Mouse (Mus musculus) thymus, postnatal 36 days (tissue): ENCODE results near the gene Nup85.
"Not testable (repeated sequence)": the region's sequence is repeated elsewhere in the genome, so short reads cannot be mapped to it uniquely, and the experiment has no call there.

Source experiments
- DNase-seq, 2 experiments: peaks; one replicate each; pipeline ENCODE4 v3.0.0; 2022; ENCODE audit warnings: mixed read lengths in 2 of 2

Gene Nup85

DNA sequence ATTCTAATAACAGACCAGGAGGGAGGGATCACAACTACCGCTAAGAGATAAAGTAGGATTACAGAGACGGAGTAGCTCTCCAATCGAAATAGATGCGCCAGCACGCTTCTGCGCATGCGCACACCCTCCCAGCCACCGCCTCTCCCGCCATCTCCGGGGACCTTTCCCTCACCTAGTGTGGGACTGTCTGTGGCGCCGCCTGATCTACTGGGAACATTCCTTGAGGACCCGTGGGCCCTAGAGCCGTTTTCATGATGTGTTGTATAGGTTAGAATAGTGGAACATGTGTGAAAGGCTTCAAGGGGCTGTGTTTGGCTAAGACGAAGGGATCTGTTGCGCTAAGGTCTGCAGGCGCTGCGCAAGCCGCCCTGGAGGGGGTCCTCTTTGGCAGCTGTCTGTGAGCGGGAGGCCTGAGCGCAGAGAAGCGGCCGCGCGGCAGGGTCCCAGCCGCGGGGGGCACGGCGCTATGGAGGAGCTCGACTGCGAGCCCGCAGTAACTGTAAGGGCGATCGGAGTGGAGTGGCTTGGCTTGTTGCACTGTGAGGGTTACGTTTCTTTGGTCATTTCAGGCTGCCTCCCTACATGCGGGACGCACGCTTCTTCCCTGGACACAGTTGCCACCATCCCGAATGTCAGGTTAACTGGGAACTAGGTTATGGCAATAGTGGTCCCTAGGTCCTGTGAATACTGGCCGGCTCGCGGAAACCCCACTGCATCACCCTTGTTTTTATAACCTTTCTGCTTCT, at the start of gene Nup85:
TSS of gene Nup85 (plus strand) at position 371 of the 746 bp plus-strand sequence.
- DNase-seq, result peak; percentile 96 to 97

DNA sequence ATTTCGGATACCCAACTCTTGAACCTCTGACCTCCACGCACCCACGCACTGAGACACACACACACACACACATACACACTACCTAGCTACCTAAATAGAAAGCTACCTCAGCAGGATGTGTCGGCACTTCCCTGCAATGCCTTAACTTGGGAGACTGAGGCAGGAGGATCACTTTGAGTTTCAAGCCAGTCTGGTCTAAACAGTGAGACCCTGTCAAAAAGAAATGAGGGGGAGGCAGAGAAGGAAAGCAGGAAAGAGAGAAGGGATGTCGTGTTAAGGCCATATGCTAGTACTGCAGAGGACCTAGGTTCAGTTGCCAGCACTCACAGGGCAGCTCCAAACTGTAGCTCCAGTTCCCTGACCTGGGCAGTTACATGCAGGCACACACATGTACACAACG, 49.2 kb upstream of the Nup85 start:
- no peak for DNase-seq

DNA sequence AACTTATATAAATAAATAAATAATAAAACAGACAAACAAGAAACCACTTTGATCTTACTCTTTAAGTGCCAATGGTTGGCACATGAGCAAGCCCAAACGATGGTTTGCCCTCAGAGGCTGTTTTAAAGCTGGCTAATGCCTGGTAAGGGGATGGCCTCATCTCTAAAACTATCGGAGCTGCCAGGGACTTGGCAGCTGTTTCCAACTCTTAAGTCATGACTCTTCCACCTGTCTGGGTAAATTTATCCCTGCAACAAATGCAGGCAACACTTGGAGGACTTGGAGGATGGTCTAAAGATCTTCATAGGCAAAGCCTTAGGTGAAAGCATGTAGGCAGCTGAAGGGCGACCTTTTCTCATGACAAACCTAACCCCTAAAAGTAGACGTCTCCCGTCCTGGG, 47.3 kb upstream of the Nup85 start:
- no peak for DNase-seq

DNA sequence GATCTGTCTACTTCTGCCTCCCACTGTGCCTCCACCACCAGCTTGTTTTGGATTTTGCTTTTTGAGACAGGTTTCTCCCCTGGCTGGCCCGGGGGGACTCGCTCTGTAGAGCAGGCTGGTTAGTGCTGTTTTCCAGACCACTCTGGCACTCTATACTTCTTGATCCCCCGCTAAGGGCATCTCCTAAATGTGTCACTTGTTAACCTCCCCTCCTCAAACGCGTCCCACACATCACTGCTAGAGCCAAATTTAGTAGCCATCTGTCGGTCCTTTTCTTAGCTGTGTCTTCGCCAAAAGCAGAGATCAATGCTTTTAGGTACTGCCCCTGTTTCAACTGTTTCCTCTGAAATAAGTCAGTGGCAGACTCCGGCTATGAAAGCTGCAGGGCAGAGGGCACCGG, 45.5 kb upstream of the Nup85 start:
- no peak for DNase-seq

DNA sequence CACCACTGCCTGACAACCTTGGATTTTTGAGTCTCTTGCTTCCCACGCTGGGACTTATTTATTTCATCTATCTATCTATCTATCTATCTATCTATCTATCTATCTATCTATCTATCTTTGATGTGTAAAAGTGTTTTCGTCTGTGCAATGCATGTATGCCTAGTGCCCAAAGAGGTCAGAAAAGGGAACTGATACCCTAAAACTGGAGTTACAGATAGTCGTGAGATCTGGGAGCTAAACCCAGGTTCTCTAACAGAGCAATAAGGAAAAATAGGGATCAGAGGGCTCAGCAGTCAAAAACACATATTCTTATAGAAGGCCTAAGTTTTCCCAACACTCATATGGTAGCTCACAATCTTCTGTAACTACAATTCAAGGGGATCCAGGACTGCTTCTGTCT, 44.7 kb upstream of the Nup85 start:
- no peak for DNase-seq

DNA sequence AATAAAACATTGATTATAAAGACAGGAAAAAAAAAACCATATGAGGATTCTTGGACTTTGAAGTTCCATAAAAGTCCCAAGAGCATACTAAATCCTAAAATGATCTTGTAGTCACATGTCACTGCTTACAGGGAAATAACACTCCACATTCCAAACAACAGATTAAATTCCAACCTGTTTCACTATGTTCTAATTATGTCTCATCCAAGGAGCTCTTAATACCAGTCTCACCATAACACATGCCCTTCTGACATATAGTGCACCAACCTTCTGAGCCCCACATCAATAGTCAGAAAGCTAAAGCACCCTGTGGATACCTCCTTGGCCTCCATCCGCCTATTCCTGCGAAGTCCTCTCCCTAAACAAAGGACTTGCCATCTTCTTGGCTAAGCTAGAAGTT, 44.0 kb upstream of the Nup85 start:
- no peak for DNase-seq

DNA sequence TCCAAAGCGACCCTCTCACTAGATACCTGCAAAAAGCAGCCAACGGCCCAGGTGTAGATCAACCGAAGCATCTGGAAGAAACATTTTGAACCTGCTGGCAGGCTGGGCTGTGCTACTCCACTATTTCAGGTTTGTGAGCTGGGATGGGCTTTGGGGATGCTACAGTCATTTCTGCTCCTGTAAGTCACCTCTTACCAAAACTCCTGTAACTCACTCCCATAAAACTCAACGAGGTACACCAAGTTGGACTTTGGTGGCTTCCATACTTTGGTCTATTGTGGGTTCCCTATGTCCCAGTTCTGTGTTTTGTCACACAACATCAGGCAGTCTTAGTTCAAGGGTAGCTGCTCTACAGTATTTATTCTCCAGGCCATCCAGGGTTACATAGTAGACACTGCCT, 43.2 kb upstream of the Nup85 start:
- no peak for DNase-seq

DNA sequence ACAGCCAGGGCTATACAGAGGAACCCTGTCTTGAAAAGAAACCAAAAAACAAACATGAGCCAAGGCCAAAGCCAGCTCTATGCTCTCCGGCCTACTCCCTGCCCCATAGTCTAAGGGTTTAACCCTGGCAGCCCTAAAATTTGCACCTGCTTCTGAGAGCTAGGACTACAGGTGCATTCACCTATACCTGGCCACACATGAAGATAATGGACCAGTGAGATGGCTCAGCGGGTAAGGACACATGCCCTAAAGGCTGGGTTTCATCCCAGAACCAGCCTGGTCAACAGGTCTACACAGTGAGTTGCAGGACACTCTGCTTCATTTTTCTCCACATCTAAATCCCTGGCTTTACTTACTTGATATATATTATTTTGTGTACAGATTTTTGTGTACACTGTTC, 42.0 kb upstream of the Nup85 start:
- DNase-seq, result no peak

DNA sequence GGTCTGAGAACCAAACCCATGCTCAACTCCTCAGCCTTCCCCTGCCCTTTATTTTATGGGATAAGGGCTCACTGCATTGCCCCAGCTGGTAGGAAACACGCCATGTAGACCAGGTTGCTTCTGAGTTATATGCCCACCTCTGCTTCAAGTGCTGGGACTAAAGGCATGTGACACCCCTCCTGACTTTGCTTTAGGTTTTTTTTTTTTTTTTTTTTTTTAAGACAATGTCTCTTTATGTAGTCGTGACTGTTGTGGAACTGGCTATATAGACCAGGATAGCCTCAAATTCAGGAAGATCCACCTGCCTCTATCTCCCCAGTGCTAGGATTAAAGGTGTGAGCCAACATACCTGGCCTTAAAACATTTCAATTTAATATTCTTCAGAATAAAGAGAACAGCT, 41.5 kb upstream of the Nup85 start:
- no peak for DNase-seq

DNA sequence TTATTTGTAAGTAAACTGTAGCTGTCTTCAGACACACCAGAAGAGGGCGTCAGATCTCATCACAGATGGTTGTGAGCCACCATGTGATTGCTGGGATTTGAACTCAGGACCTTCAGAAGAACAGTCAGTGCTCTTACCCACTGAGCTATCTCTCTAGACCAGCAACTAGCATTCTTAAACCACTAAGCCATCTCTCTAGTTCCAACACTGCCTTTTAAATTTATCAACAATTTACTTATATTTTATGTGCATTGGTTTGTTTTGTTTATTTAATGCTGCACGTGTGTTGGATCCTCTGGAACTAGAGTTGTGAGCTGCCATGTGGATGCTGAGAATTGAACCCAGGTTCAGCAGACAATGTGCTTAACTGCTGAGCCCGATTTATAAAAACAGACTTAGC, 37.8 kb upstream of the Nup85 start:
- not testable (repeated sequence) for DNase-seq

DNA sequence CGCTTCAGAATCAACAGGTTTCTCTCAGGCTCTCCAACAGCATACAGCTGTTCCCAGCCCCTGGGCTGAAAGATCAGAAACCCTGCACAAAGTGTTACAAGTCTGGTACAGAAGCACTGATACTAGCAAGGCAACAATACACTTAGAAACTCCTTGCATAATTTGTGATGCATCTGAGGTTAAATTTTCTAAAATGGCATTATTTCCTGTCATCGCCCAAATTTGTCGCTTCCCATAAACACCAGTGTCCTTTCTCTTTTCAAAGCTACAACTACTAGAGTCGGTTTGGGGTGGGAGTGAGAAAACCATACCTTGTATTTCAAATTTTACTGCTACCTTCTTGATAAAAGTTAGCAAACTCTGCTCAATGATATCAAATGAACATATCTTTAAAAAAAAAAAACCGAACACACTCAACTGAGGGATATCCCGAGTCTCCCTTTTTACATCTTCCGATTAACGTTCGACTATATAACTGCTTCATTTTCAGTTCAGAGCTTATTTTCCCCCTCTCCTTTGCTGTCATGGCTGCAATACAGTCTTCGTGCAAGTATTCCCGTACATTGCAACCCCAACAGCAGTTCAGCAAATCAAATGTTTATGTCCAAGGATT, 29.4 kb upstream of the Nup85 start:
- DNase-seq, result no peak

DNA sequence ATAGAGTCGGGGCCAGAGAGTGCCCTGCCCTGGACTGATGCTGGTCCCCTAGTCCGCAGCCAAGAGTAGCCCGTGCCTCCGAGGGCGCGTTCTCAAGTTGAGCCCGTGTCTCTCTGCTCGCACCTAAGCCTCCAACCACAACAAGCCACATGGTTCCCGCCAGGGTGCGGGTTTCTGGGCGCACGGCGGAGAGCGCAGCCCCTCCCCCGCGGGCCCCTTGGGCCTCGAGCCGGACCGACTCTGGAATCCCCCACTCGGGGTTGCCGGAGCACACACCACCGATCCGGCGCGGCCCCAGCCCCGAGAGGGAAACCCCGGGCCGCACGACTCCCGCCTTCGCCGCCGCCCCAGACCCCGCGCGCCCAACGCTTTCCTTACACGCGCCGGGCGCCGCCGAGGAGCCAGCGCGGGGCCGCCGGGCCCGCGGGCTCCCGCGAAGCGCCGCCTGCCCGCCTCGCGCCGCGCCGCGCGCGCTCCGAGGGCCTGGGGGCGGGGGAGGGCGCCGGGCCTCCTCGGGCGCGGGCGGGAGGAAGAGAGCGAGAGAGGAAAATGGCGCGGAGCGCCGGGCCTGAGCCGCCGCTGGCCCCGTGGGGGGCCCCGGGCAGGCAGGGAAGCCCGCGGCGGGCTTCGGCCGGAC, 28.7 kb upstream of the Nup85 start:
- DNase-seq, result peak; percentile 78 to 82

DNA sequence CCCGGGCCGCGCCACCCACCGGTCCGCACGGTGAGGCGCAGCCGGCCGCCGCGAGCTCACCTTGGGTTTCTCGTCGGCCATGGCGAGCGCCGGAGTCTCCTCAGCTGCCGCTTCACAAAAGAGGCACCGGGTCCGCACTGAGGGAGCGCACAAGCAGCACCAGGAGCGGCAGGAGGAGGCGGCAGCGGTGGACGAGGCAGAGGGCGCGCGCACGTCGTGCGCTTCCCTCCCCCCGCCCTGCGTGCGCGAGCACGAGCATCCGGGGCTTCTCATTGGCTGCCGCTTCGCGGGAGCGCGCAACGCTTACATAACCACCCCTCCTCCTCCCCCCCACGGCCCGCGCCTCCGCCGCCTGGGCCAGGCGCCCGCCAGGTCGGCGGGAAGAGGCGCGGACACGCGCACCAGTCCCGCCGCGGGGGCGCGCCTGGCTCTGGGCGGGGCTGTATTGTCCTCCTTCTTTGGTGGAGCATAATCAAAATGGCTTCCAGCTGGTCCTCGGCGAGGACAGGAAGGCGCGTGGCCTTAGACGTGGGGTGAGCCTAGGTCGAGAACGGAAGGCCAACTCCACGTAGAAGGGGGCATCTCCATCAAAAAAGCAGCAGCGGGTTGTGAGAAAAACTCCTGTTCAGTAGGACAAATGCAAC, 28.1 kb upstream of the Nup85 start, which contains the start of gene Sumo2:
TSS of gene Sumo2 (minus strand) at position 239 of the 644 bp plus-strand sequence.
- DNase-seq, result peak; percentile 99

DNA sequence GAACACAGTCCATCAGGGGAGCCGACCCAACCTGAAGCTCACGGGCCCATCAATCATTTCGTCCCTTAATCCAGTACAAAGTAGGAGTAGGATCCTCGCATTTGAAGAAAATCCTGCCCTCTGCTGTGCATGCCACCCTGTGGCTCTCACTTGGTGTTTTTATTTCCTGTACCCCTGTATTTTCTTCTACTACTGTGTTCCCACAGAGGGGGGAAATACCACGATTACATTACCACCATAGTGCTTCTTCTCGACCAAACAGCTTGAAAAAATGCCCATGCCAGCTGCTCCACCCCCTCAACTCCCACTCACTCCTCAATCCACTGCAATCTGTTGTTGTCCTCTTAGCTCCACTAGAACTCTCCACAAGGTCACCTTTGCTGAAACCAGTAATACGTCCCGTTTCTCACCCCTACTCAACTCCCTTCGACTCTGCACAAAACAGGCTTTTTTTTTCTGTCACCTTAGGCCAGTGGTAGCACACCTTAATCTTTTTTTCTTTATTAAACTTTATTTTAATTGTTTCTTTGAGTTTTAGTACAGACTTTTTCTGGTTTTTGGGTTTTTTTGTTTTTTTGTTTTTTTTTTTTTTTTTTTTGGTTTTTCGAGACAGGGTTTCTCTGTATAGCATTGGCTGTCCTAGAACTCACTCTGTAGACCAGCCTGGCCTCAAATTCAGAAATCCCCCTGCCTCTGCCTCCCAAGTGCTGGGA, 27.2 kb upstream of the Nup85 start:
- DNase-seq, result peak; percentile 28 to 48

DNA sequence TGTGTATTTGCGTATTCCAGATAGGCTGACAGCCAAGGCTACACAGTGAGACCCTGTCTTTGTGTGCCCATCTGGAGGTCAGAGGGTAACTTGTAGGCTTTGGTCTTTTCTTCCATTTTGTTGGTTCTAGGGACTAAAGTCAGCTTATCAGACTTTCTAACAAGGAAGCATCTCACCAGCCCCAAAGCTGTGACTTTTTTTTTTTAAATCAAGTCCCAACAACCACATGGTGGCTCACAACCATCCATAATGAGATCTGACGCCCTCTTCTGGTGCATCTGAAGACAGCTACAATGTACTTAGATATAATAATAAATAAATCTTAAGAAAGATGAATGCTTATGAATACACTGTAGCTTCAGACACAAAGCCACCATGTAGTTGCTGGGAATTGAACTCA, 26.2 kb upstream of the Nup85 start:
- DNase-seq, result no peak

DNA sequence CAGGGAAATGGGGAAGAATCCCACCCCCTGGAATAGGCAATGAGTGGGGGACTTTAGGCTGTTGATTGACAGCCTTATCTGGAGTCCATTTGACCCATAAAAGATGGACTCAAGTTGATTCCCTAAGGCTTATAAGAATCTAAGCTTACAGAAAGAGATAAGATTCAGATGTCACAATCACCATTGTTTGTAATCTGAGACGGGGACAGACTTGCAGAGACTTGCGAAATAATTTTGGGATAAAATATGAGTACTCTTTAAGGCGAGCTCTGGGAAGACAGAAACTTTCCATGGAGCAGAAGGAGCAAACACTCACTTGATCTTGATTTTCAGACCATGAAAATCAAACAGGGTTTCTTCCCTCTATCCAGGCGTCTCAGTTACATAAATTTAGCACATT, 20.7 kb upstream of the Nup85 start:
- no peak for DNase-seq

DNA sequence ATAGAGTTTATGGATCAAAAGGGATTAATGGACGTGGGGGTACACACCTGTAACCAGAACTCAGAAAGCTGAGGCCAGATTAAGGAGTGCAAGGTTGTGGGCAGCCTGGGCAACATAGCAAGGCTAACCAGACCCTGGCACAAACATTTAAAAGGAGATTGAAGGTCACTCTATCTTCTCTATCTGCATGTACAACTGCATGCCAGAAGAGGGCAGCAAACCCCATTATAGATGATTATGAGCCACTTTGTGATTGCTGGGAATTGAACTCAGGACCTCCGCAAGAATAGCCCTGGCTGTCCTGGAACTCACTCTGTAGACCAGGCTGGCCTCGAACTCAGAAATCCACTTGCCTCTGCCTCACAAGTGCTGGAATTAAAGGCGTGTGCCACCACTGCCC, 11.5 kb upstream of the Nup85 start:
- DNase-seq, result no peak

DNA sequence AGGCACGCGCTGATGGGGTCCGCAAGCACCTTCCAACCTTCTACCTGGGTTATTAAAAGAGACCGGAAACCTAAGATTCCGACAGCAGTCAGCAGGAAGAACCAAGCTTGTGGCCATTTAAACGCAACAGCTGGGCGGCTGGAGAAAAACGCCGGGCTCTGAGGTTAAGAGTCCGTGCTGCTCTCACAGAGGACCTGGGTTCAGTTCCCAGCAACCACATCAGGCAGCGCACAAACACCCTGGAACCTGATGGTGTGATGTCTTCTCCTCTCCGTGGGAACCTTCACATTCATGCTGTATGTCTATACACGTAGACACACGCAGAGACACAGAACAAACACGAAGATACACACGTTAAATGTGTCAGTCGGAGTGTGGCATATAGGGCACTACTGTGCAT, 8.5 kb upstream of the Nup85 start:
- DNase-seq, result no peak

DNA sequence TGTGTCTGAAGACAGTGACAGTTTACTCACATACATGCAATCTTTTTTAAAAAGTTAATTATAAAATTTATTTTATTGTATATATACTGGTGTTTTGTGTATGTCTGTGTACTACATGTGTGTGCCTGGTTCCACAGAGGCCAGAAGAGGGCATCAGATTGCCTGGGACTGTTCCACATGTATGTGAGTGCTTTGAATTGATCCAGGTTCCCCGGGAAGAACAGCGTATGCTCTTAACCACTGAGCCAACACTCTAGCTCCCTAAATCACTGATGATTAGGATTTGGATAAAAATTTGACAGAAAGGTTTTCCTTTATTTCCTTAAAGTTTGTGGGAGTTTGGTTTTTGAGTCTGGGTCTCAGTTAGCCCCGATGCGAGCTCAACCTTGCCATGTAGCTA, 828 bp upstream of the Nup85 start:
- DNase-seq, result peak in 1 of 2 experiments; percentile 14

DNA sequence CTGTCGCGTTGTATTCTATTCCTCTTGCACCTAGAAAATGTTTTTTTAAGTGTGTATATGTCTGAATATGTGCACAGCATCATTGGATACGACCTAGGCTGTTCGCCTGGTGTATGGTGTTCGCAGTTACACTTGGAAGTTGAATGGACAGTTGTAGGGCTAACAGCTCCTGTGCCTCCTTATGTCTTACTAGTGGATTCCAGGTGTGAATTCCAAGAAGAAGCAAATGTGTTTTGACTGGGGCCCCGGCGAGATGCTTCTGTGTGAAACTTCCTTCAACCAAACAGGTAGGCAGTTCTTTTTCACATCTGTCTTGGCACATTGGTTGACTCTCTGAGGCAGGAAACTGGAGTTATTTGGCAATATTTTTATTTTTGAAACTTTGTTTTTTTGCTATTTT, 727 bp downstream of the Nup85 start:
- no peak for DNase-seq

DNA sequence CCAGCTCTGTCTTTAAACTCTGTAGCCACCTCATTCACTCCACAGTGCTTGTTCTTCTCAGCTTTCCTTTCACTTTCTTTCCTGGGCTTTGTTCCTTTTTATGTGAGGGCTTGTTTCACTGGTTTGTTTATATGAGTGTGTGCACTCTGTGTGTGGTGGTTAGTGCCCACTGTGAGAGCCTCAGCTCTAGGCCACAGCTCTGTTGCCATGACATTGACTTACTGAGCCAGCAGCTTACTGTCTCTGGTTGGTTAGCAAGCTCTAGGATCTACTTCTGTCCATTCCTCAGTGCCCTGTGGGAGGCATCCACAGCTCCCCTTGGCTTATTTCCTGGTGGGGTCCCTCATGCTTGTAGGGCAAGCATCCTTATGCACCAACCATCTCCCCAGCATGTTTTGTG, 14.8 kb downstream of the Nup85 start:
- no peak for DNase-seq

DNA sequence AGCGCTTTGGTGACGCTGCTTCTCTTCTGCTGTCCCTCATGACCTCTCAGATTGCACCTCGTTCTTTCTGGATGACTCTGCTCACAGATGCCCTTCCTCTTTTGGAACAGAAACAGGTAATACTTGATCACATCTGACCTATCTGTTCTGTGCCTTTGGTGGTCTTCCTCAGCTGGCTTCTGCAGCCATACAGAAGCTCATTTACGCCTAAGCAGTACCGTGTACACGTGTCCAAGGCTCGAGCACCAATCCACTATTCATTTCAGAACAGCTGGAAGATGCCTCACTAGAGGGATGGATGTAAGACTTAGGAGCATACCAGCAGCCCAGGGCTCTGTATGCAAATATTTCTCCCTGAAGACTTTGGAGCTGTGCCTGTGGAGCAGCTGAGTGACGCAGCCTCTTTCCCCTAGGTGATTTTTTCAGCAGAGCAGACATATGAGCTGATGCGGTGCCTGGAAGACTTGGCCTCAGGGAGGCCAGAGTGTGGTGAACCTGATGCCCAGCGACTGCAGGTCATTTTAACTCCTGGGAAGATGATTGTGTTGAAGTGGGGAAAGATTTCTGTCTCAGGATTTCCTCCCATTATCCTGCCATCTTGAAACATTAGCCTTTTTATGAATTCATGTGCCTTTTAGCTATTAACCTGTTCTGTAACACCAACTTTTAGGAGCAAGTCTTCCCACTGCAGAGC, 18.8 kb downstream of the Nup85 start:
- DNase-seq, result no peak
